Mouse (Mus musculus) hindbrain, embryonic 14.5 days (tissue): ENCODE measurements around the gene Mnx1. TPM values are rescaled to one million over a fixed set of nuclear protein-coding genes. Genes with fewer than 3 reads are reported as not detected.
A peak's percentile ranks its signal among the peaks of the same experiment; 100 is the strongest.

Experiments used
- ATAC-seq: fragments of 200-750 bp; cut with Nextera tagmentation; 2 replicates; pipeline ENCODE4 v1.8.0; 2017; ENCODE audit warnings: moderate number of reproducible peaks, mild to moderate bottlenecking, moderate TSS enrichment, moderate library complexity; ENCODE audit not compliant: low FRiP score
- DNase-seq: peaks from one replicate; pipeline ENCODE4 v3.0.0-alpha.2; 2015; ENCODE audit warnings: low spot score
- H3K27ac ChIP-seq: fragments of 300-500 bp; sonication (generic); 2 replicates; pipeline ENCODE4 v1.5.1; 2014; ENCODE audit warnings: mild to moderate bottlenecking, moderate library complexity
- H3K27me3 ChIP-seq: fragments of 300-500 bp; sonication (generic); 2 replicates; pipeline ENCODE4 v1.6.1; 2014; ENCODE audit warnings: mild to moderate bottlenecking, low read length, mixed read lengths; ENCODE audit not compliant: control insufficient read depth, insufficient read depth
- H3K36me3 ChIP-seq: fragments of 300-500 bp; sonication (generic); replicated peaks from 2 replicates; pipeline ENCODE4 v1.6.1; 2014; ENCODE audit not compliant: control insufficient read depth, insufficient read depth
- H3K4me1 ChIP-seq: fragments of 300-500 bp; sonication (generic); replicated peaks from 2 replicates; pipeline ENCODE4 v1.6.1; 2014; ENCODE audit warnings: antibody characterized with exemption, low read length, mixed read lengths; ENCODE audit not compliant: control insufficient read depth, insufficient read depth
- H3K4me2 ChIP-seq: fragments of 300-500 bp; sonication (generic); replicated peaks from 2 replicates; pipeline ENCODE4 v1.6.1; 2014; ENCODE audit warnings: mild to moderate bottlenecking, moderate library complexity
- H3K4me3 ChIP-seq: fragments of 300-500 bp; sonication (generic); replicated peaks from 2 replicates; pipeline ENCODE4 v1.5.1; 2014; ENCODE audit warnings: mild to moderate bottlenecking, low read length
- H3K9ac ChIP-seq: fragments of 300-500 bp; sonication (generic); 2 replicates; pipeline ENCODE4 v1.6.1; 2014
- H3K9me3 ChIP-seq: fragments of 300-500 bp; sonication (generic); 2 replicates; pipeline ENCODE4 v1.6.1; 2016; ENCODE audit warnings: low read length; ENCODE audit not compliant: control insufficient read depth
- WGBS: fragments of 180-500 bp; shearing (Covaris S2); extraction: QIAGEN DNeasy Blood & Tissue Kit; methylation state at CpG from one replicate; pipeline ENCODE4 v1.1.7; 2014; 5-methylcytosine and 5-hydroxymethylcytosine counted together
- polyA plus RNA-seq: library from polyadenylated mRNA; unstranded; fragments of >200 nt; fragmentation: Nextera tagmentation; extraction: Ambion mirVana; gene quantifications from 2 replicates; pipeline ENCODE4 v1.2.1, GENCODE M21; 2014

Mnx1 gene
- 0.50 and 0.63 TPM in 2 replicates for polyA plus RNA-seq

DNA sequence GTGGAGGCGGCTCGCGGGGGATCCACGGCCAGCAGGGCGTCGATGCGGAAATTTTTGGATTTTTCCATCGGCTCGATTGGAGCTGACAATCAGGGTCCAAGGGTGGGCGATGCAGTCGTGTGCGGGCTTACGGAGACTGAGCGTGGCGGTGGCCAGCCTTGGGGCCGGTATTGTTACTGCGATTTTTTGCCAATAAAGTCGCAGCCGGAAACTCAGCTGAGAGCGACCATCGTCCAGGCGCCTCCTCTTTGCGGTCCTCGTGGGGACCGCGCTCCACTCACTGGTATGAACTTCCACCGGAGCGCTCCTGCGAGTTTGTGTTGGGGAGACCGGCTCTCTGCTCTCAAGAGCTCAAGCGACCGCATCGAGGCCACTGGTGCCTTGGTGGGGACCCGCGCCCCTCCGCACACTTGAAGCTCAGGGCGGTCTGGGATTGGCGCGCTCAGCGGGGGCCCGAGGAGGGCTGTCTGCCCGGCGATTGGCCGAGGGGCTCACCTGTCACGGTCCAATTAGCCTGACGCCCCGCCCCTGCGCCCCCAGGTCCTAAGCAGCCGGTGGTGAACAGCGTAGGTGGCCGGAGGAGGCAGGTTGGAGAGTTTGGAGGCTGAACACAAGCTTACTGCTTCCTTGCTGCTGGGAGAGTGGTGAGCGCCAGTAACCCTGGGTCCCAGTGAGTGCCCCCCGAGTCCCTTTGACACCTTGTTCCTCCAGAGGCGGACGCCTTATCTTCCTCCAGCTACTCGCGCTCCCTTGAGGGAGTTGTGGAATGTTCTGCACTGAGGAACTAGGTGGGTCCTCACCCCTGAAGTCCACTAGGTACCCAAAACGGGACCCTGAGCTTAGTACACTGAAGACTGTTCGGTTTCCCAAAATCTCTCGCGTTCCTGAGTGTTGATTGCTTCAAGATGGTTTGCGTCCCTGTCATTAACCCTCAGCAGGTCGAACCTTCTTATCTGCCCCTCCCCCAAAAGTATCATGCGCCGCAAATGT is at the start of gene Mnx1:
Mnx1 (minus strand) TSS at position 263 of the 990 bp plus-strand sequence.
- H3K4me1 ChIP-seq: no peaks in the 10 kb centered on the region
- WGBS: under 1% methylated on average over 65 of the region's 65 CpGs
- DNase-seq: no peak

GRCm38 (mm10) chr5:29516432-29516831 is 38.2 kb upstream of the Mnx1 start:
- no peak for DNase-seq
- 95% methylated on average over 5 of the region's 5 CpGs for WGBS
- no peak overlapping the region for H3K9ac ChIP-seq

More for the DNA sequence above, at the start of gene Mnx1:
- Histone ChIP-seq H3K27me3 (peaks cover 100% of the 10 kb centered on the region), H3K9me3 (no peaks in the 10 kb centered on the region), H3K36me3 (no peaks in the 10 kb centered on the region), H3K4me2 (peak within 1 kb of the TSS; percentile 43), H3K9ac (no peak within 1 kb of the TSS), H3K4me3 (peak within 1 kb of the TSS; percentile 15), H3K27ac (no peak within 1 kb of the TSS)
- no peak for ATAC-seq

DNA sequence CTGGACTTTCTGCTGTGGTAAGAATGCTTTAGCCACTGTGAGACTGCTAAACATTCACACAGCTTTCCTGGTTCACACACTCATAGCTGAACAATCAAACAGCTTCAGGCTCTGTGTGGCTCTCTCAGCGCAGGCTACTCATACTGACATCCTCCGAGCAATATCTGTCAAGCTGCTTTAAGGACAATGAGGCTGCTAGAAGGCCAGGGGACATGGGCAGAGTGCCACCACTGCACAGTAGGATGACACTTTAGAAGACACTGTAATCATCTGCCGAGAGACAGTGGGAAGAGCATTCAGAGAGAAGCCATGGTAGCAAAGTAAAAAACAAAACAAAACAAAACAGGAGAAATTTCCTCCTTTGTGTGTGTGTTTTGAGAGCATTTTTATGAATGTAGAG is 37.6 kb upstream of the Mnx1 start:
- WGBS: 65% methylated on average over 3 of the region's 3 CpGs
- no peak for DNase-seq
- no peaks in the 10 kb centered on the region for H3K36me3 ChIP-seq
- H3K9me3 ChIP-seq: no peaks in the 10 kb centered on the region
- H3K9ac ChIP-seq: no peak overlapping the region
- H3K27ac ChIP-seq: no peak overlapping the region
- H3K4me2 ChIP-seq: no peak overlapping the region
- no peak overlapping the region for H3K4me3 ChIP-seq
- no peaks in the 10 kb centered on the region for H3K4me1 ChIP-seq
- no peak for ATAC-seq
- no peaks in the 10 kb centered on the region for H3K27me3 ChIP-seq

More at GRCm38 (mm10) chr5:29516432-29516831, 38.2 kb upstream of the Mnx1 start:
- no peak for ATAC-seq
- H3K27me3 ChIP-seq: no peaks in the 10 kb centered on the region
- no peak overlapping the region for H3K27ac ChIP-seq
- H3K4me1 ChIP-seq: no peaks in the 10 kb centered on the region
- H3K36me3 ChIP-seq: no peaks in the 10 kb centered on the region
- no peak overlapping the region for H3K4me2 ChIP-seq
- H3K4me3 ChIP-seq: no peak overlapping the region
- H3K9me3 ChIP-seq: no peaks in the 10 kb centered on the region

DNA sequence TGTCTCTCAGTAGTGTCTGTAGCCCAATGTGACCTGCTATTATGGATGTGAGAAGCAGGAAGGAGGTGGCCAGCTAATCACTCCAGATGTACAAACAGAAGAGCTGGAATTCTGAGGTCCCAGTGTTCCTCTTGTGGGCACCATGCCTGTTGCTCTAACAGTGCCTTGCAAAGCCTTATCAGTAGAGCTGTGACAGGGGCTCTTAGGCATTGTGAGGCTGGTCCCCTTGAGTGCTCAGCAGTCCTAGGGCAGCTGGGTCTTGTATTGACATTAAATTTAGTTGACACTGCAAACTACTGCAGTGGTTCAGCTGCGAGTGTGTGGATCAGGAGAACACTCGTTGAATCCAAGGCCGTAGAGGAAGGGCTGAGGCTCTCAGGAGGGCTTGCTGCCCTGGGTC is 28.7 kb upstream of the Mnx1 start:
- no peaks in the 10 kb centered on the region for H3K36me3 ChIP-seq
- no peaks in the 10 kb centered on the region for H3K4me1 ChIP-seq
- WGBS: 92% methylated on average over 3 of the region's 3 CpGs
- no peaks in the 10 kb centered on the region for H3K9me3 ChIP-seq
- no peak overlapping the region for H3K4me2 ChIP-seq
- no peak for DNase-seq
- H3K27ac ChIP-seq: no peak overlapping the region
- H3K27me3 ChIP-seq: no peaks in the 10 kb centered on the region
- ATAC-seq: no peak
- H3K9ac ChIP-seq: no peak overlapping the region
- H3K4me3 ChIP-seq: no peak overlapping the region

DNA sequence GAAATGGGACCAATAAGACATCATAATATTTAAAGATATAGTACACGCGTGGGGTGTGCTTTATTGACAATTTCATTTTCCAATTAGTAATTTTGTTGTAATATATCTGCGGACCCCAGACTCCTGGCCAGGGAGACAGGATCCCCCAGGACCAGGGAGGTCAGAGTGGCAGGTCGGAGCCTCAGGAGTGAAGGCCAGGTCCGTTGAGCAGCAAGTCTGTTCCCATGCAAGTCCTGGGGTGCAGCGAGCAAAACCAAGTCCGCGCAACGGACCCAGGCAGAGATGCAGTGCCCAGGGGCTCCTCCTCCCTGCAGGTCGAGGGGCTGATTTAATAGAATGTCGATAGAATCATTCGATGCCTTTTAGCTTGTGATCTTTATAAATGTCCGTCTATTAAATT is 9.1 kb upstream of the Mnx1 start:
- H3K27ac ChIP-seq: no peak overlapping the region
- H3K4me3 ChIP-seq: no peak overlapping the region
- ATAC-seq: no peak
- DNase-seq: no peak
- H3K9me3 ChIP-seq: no peaks in the 10 kb centered on the region
- H3K27me3 ChIP-seq: peaks cover 98% of the 10 kb centered on the region
- no peaks in the 10 kb centered on the region for H3K36me3 ChIP-seq
- no peak overlapping the region for H3K4me2 ChIP-seq
- WGBS: 16% methylated on average over 13 of the region's 13 CpGs
- no peaks in the 10 kb centered on the region for H3K4me1 ChIP-seq
- H3K9ac ChIP-seq: no peak overlapping the region

GRCm38 (mm10) chr5:29485941-29486320 is 7.7 kb upstream of the Mnx1 start:
- 2% methylated on average over 10 of the region's 10 CpGs for WGBS
- Histone ChIP-seq H3K4me1 (no peaks in the 10 kb centered on the region), H3K9me3 (no peaks in the 10 kb centered on the region), H3K4me2 (no peak overlapping the region), H3K9ac (no peak overlapping the region), H3K27me3 (peaks cover 98% of the 10 kb centered on the region), H3K36me3 (no peaks in the 10 kb centered on the region), H3K27ac (no peak overlapping the region), H3K4me3 (no peak overlapping the region)
- ATAC-seq (no peak), DNase-seq (no peak)

DNA sequence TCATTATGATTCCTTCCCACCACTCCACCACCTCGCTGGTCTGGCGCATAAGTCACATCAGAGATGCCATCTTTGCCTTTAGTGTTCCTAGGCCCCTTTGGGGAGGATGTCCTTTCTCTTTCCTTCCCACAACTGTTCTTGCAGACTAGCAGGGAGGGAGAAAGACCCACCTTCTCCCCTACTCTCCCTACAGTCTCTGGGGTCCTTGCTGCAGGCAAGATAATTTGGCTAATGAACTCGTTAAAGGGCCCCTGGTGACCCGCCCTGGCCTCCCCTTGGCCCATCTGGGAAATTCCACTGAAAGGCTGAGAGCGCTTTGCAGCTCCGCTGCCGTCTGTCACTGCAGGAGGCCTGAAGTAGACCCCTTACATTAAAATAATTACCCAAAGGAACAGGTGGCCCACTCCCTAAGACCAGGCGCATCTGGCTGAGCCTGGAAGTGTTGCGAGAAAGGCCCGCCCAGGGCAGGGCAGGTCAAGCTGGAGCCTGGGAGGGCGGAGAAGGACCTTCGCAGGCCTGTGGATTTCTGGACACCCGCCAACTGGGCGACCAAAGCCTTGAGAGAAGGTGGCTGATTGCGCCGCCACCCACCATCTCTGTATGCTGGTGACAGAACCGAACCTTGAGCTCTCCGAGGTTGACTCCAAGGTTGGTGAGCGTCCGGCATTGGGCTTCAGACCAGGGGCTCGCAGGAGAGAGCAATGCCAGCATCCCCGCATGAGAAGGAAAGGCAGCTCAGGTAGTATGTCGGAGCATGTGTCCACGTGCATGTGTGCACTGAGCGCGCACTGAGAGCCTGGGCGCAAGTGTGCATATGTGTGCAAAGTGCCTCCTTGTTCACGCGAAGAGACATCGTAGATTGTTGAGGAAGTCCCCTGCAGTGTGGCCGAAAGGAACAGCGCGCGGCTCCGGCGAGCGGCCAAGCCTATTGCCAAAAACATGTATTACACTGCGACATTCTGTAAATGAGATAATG is 7.0 kb upstream of the Mnx1 start:
- Histone ChIP-seq H3K36me3 (no peaks in the 10 kb centered on the region), H3K4me2 (no peak overlapping the region), H3K4me1 (no peaks in the 10 kb centered on the region), H3K27me3 (peaks cover 100% of the 10 kb centered on the region), H3K4me3 (no peak overlapping the region), H3K9ac (no peak overlapping the region), H3K27ac (no peak overlapping the region), H3K9me3 (no peaks in the 10 kb centered on the region)
- DNase-seq (no peak), ATAC-seq (no peak)
- under 1% methylated on average over 38 of the region's 38 CpGs for WGBS

- DNase-seq: no peak
- H3K36me3 ChIP-seq: no peaks in the 10 kb centered on the region
- H3K4me1 ChIP-seq: no peaks in the 10 kb centered on the region
- no peak overlapping the region for H3K4me2 ChIP-seq
- H3K27me3 ChIP-seq: peaks cover 100% of the 10 kb centered on the region
- 6% methylated on average over 4 of the region's 4 CpGs for WGBS
- H3K9ac ChIP-seq: no peak overlapping the region
- ATAC-seq: no peak
- no peak overlapping the region for H3K4me3 ChIP-seq
- no peaks in the 10 kb centered on the region for H3K9me3 ChIP-seq
- no peak overlapping the region for H3K27ac ChIP-seq
These were observed 5.5 kb upstream of the Mnx1 start for GRCm38 (mm10) chr5:29483801-29484200.

GRCm38 (mm10) chr5:29479198-29479593 is 926 bp upstream of the Mnx1 start:
- DNase-seq (no peak), ATAC-seq (0 out of 2 replicates have a peak, but pooled peaks have one; percentile 19)
- peaks cover 100% of the 10 kb centered on the region for H3K27me3 ChIP-seq
- no peaks in the 10 kb centered on the region for H3K4me1 ChIP-seq
- no peak overlapping the region for H3K4me2 ChIP-seq
- H3K4me3 ChIP-seq: no peak overlapping the region
- H3K9ac ChIP-seq: no peak overlapping the region
- no peaks in the 10 kb centered on the region for H3K36me3 ChIP-seq
- under 1% methylated on average over 14 of the region's 14 CpGs for WGBS
- no peak overlapping the region for H3K27ac ChIP-seq
- no peaks in the 10 kb centered on the region for H3K9me3 ChIP-seq
